Mouse (Mus musculus) thymus, postnatal 0 days (tissue): ENCODE data around the gene Adat2. TPM values are rescaled to one million over a fixed set of nuclear protein-coding genes. Genes with fewer than 3 reads are reported as not detected.

Experiments used
- DNase-seq: peaks from one replicate; pipeline ENCODE4 v3.0.0-alpha.2; 2015; ENCODE audit warnings: low spot score
- polyA plus RNA-seq: library from polyadenylated mRNA; unstranded; fragments of >200 nt; fragmentation: Nextera tagmentation; extraction: Ambion mirVana; gene quantifications from 2 replicates; pipeline ENCODE4 v1.2.1, GENCODE M21; 2015

Adat2 gene
- polyA plus RNA-seq, 1 experiment from 2014 or later = 6.7 TPM

GRCm38 (mm10) chr10:13596073-13596472, 43.4 kb downstream of the Adat2 start:
- DNase-seq = no peak

- DNase-seq = no peak
Measured at GRCm38 (mm10) chr10:13596866-13597265, 44.2 kb downstream of the Adat2 start.

GRCm38 (mm10) chr10:13597491-13597890, 44.8 kb downstream of the Adat2 start:
- no peak for DNase-seq

GRCm38 (mm10) chr10:13600926-13601325, 48.2 kb downstream of the Adat2 start:
- no peak for DNase-seq

Other genes with a start within 250 kb of the Adat2 start
- gene Phactr2, start 78.5 kb upstream of the Adat2 start, polyA plus RNA-seq = 6.8 and 7.0 TPM in 2 replicates
- gene Fuca2, start 53.4 kb upstream of the Adat2 start, polyA plus RNA-seq = 50.9 and 53.1 TPM in 2 replicates
- 24.0 and 24.6 TPM in 2 replicates for gene Pex3, start 248 bp downstream of the Adat2 start, polyA plus RNA-seq